In genomic region chr3:96559398-96559910, GRCm38 (mm10) we compare ENCODE assay signal across 8 mouse cellular contexts. TPM values are rescaled to one million over a fixed set of nuclear protein-coding genes. Genes with fewer than 3 reads are reported as not detected.
DNase-seq lines count a peak whose midpoint lies in the region; ATAC-seq lines count a peak whose summit lies in the region.

No protein-coding gene starts in this region.

- intact Hi-C loops in left cerebral cortex, postnatal 4 days (cut with DNase I), result no loop called here

- H3K27ac ChIP-seq in forebrain, embryonic 14.5 days (ENCODE audit: low read depth, low read length), result no peak overlapping the region
- no peak overlapping the region for H3K27ac ChIP-seq in limb, embryonic 12.5 days

- H3K36me3 ChIP-seq in forebrain, embryonic 14.5 days (ENCODE audit: control insufficient read depth, insufficient read depth, low read length), result peaks cover 22% of the 10 kb centered on the region
- H3K36me3 ChIP-seq in limb, embryonic 12.5 days, result peaks cover 24% of the 10 kb centered on the region

- no peaks in the 10 kb centered on the region for H3K9me3 ChIP-seq in forebrain, embryonic 14.5 days (replicated peaks; ENCODE audit: control insufficient read depth, low read length)
- H3K9me3 ChIP-seq in limb, embryonic 12.5 days, result no peaks in the 10 kb centered on the region

- peak overlapping the region; percentile 66 for H3K4me3 ChIP-seq in forebrain, embryonic 14.5 days (ENCODE audit: low read depth, low read length)
- peak overlapping the region; percentile 65 for H3K4me3 ChIP-seq in limb, embryonic 12.5 days (replicated peaks)

- peak; percentile 21 for DNase-seq in spleen, adult 12 weeks (ENCODE audit: low spot score)
- DNase-seq in spleen, postnatal 14 days (ENCODE audit: low spot score in 2 of 2), result no peak
- no peak for DNase-seq in forebrain, embryonic 14.5 days (ENCODE audit: low spot score)
- DNase-seq in left cerebral cortex, postnatal 4 days, result no peak
- no peak for DNase-seq in frontal cortex, adult 2 months (ENCODE audit: extremely low spot score in 1 of 2, low spot score in 1 of 2)

- H3K4me2 ChIP-seq in forebrain, embryonic 14.5 days (ENCODE audit: low read length), result peak overlapping the region; percentile 80
- H3K4me2 ChIP-seq in limb, embryonic 12.5 days, result peak overlapping the region; percentile 76

- no peak for ATAC-seq in forebrain, embryonic 14.5 days
- no peak for ATAC-seq in limb, embryonic 12.5 days (ENCODE audit: insufficient number of reproducible peaks, insufficient read depth, low FRiP score, low TSS enrichment, low read depth)
- ATAC-seq in neutrophil, adult 5-6 weeks (ENCODE audit: extremely low read depth, insufficient number of reproducible peaks, low FRiP score, poor library complexity, severe bottlenecking), result peak; percentile 10; the same call in 1 of the 2 replicates
- no peak for ATAC-seq in megakaryocyte progenitor cell, adult 5-6 weeks (replicated peaks; ENCODE audit: poor library complexity)

- no peaks in the 10 kb centered on the region for H3K27me3 ChIP-seq in forebrain, embryonic 14.5 days (replicated peaks; ENCODE audit: control insufficient read depth, insufficient read depth, low read length)
- no peaks in the 10 kb centered on the region for H3K27me3 ChIP-seq in limb, embryonic 12.5 days

- WGBS in forebrain, embryonic 14.5 days, result 89% methylated on average over 12 of the region's 12 CpGs
- 85% methylated on average over 12 of the region's 12 CpGs for WGBS in limb, embryonic 12.5 days

- peak overlapping the region; percentile 75 for H3K9ac ChIP-seq in forebrain, embryonic 14.5 days (ENCODE audit: low read length)
- H3K9ac ChIP-seq in limb, embryonic 12.5 days (replicated peaks), result peak overlapping the region; percentile 74

- peaks cover 40% of the 10 kb centered on the region for H3K4me1 ChIP-seq in forebrain, embryonic 14.5 days (ENCODE audit: control insufficient read depth, insufficient read depth, low read length)
- H3K4me1 ChIP-seq in limb, embryonic 12.5 days (replicated peaks), result peaks cover 60% of the 10 kb centered on the region

RNA-seq across cellular contexts. Expression of gene Txnip, which starts 1.7 kb away (rescaled TPM):
- polyA plus RNA-seq in forebrain, embryonic 14.5 days (2014; fragmentation: Nextera tagmentation; extraction: Ambion mirVana), result 60.7 and 79.0 TPM in 2 replicates
- polyA plus RNA-seq in limb, embryonic 12.5 days (2016; fragmentation: Nextera tagmentation; extraction: Ambion mirVana), result 68.2 and 70.9 TPM in 2 replicates
- total RNA-seq in neutrophil, adult 5-6 weeks (2017), result 1,984 and 2,044 TPM in 2 replicates
- total RNA-seq in left cerebral cortex, postnatal 4 days (2021), result 10 to 100 TPM; 65.2 to 69.2 TPM
- 103 and 139 TPM in 2 replicates for total RNA-seq in megakaryocyte progenitor cell, adult 5-6 weeks (2015)
- 94.6 and 128 TPM in 2 replicates for total RNA-seq in megakaryocyte progenitor cell, adult 5-6 weeks (2017)
- 27.5 and 27.7 TPM in 2 replicates for polyA plus RNA-seq in frontal cortex, adult 2 months (2012; rRNA removed)

RNA-seq across cellular contexts. Expression of gene Gm16253, which starts 17.3 kb away (rescaled TPM):
- polyA plus RNA-seq in forebrain, embryonic 14.5 days (2014; fragmentation: Nextera tagmentation; extraction: Ambion mirVana), result 0.45 TPM in 1 of 2 replicates, not detected in the other
- 0.72 and 1.5 TPM in 2 replicates for polyA plus RNA-seq in limb, embryonic 12.5 days (2016; fragmentation: Nextera tagmentation; extraction: Ambion mirVana)
- not detected in 2 replicates for total RNA-seq in neutrophil, adult 5-6 weeks (2017)
- total RNA-seq in left cerebral cortex, postnatal 4 days (2021), result not detected
- total RNA-seq in megakaryocyte progenitor cell, adult 5-6 weeks (2015), result not detected in 2 replicates
- not detected in 2 replicates for total RNA-seq in megakaryocyte progenitor cell, adult 5-6 weeks (2017)
- polyA plus RNA-seq in frontal cortex, adult 2 months (2012; rRNA removed), result not detected in 2 replicates

RNA-seq across cellular contexts. Expression of gene Hfe2, which starts 34.5 kb away (rescaled TPM):
- polyA plus RNA-seq in forebrain, embryonic 14.5 days (2014; fragmentation: Nextera tagmentation; extraction: Ambion mirVana), result 0.41 and 0.52 TPM in 2 replicates
- 7.8 and 8.5 TPM in 2 replicates for polyA plus RNA-seq in limb, embryonic 12.5 days (2016; fragmentation: Nextera tagmentation; extraction: Ambion mirVana)
- not detected in 2 replicates for total RNA-seq in neutrophil, adult 5-6 weeks (2017)
- 1 to 10 TPM; 1.1 TPM for total RNA-seq in left cerebral cortex, postnatal 4 days (2021)
- total RNA-seq in megakaryocyte progenitor cell, adult 5-6 weeks (2015), result not detected in 2 replicates
- not detected in 2 replicates for total RNA-seq in megakaryocyte progenitor cell, adult 5-6 weeks (2017)
- polyA plus RNA-seq in frontal cortex, adult 2 months (2012; rRNA removed), result 0.60 and 1.1 TPM in 2 replicates

RNA-seq across cellular contexts. Expression of gene Polr3gl, which starts 34.5 kb away (rescaled TPM):
- 8.0 and 8.2 TPM in 2 replicates for polyA plus RNA-seq in forebrain, embryonic 14.5 days (2014; fragmentation: Nextera tagmentation; extraction: Ambion mirVana)
- 48.5 and 50.4 TPM in 2 replicates for polyA plus RNA-seq in limb, embryonic 12.5 days (2016; fragmentation: Nextera tagmentation; extraction: Ambion mirVana)
- 63.6 and 63.9 TPM in 2 replicates for total RNA-seq in neutrophil, adult 5-6 weeks (2017)
- total RNA-seq in left cerebral cortex, postnatal 4 days (2021), result 10 to 100 TPM; 28.0 to 28.1 TPM
- total RNA-seq in megakaryocyte progenitor cell, adult 5-6 weeks (2015), result 27.0 and 30.4 TPM in 2 replicates
- total RNA-seq in megakaryocyte progenitor cell, adult 5-6 weeks (2017), result 50.7 and 59.5 TPM in 2 replicates
- polyA plus RNA-seq in frontal cortex, adult 2 months (2012; rRNA removed), result 67.3 and 84.3 TPM in 2 replicates

RNA-seq across cellular contexts. Expression of gene Ankrd34a, which starts 37.0 kb away (rescaled TPM):
- polyA plus RNA-seq in forebrain, embryonic 14.5 days (2014; fragmentation: Nextera tagmentation; extraction: Ambion mirVana), result 11.8 and 14.9 TPM in 2 replicates
- polyA plus RNA-seq in limb, embryonic 12.5 days (2016; fragmentation: Nextera tagmentation; extraction: Ambion mirVana), result 1.5 and 2.2 TPM in 2 replicates
- total RNA-seq in neutrophil, adult 5-6 weeks (2017), result not detected in 2 replicates
- total RNA-seq in left cerebral cortex, postnatal 4 days (2021), result 10 to 100 TPM; 32.3 to 33.0 TPM
- total RNA-seq in megakaryocyte progenitor cell, adult 5-6 weeks (2015), result not detected in 2 replicates
- not detected in 2 replicates for total RNA-seq in megakaryocyte progenitor cell, adult 5-6 weeks (2017)
- polyA plus RNA-seq in frontal cortex, adult 2 months (2012; rRNA removed), result 50.2 and 57.4 TPM in 2 replicates

Comparison
In these comparisons a context has a peak if more than half of its experiments do, and no peak if none do; other contexts are left out.
1. RNA of gene Txnip, which starts 1.7 kb away (total RNA-seq): 1,984 to 2,044 TPM in neutrophil, adult 5-6 weeks; 94.6 to 139 TPM in megakaryocyte progenitor cell, adult 5-6 weeks and 65.2 to 69.2 TPM in left cerebral cortex, postnatal 4 days; every median in the first group is over 10 times any median in the second.